Mouse (Mus musculus) ovary, postnatal 14 days (tissue): ENCODE measurements around the gene Cisd3.

Experiments
- DNase-seq: peaks from one replicate; pipeline ENCODE4 v3.0.0; 2022; ENCODE audit warnings: low spot score

The Cisd3 gene

DNA sequence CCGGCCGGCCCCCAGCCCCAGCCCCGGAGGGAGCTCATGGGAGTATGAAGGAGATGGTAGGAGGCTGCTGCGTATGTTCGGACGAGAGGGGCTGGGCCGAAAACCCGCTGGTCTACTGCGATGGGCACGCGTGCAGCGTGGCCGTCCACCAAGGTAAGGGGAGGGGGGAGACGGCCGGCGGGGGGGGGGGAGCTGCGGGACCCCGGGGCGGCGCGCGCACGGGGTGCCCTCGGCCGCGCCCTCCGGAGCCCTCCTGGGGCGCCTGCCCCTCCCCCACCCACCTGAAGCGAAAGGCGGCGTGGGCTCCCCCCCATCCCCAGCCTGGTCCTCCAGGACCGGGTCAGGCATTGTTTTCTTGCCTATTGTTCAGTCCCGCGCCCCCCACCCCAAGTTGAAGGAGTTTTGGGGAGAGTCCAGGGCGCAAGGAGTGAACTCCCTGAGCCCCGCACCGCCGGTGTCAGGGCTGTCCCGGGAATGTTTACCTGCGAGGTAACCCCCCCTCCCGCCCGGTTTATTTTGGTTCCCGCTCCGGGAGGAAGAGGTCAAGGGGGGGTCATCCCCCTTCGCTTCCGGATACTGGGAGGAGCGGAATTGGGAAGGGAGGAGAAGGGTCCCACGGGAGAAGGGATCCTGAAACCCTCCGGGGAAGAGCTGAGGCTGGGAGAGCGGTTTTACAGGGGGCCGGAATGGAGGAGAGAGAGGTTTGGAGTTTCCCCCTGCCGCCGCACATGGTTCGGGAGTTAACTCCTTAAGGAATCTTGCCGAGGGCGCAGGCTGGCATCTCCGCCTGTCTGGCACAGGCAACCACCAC, 21.9 kb upstream of the Cisd3 start:
- no peak for DNase-seq

GRCm38 (mm10) chr11:97664339-97664665, 21.3 kb upstream of the Cisd3 start:
- no peak for DNase-seq

- no peak for DNase-seq
These were observed 20.8 kb upstream of the Cisd3 start for GRCm38 (mm10) chr11:97664771-97665240.

GRCm38 (mm10) chr11:97665431-97665830, 20.2 kb upstream of the Cisd3 start:
- no peak for DNase-seq

DNA sequence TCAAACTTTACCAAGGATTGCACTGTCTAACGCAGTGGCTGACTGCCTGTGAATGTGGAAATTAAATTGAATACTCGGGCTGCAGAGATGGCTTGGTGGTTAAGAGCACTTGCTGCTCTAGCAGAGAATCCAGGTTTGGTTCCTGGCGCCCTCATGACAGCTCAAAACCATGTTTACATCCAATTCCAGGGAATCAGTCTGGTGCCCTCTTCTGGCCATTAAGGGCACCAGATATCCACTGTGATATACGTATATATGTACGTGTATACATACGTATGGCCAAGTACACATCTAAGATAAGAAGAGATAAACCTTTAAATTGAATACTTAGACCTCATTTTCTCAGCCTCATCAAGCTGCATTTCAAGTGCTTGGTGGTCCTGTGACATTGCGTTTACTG, 19.4 kb upstream of the Cisd3 start:
- DNase-seq = no peak

DNA sequence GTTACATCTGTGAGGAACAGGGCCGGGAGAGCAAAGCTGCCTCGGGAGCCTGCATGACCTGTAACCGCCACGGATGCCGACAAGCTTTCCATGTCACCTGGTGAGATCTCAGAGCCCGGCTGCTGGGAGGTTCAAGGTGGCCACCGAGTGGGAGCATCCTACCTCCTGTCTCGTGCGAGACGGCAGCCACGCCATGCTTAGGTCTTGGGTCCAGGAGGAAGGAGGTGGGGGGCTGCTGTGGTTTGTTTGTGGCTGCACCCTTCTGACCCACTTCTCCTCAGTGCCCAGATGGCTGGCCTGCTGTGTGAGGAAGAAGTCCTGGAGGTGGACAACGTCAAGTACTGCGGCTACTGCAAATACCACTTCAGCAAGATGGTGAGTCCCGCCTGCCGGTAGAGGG, 18.8 kb upstream of the Cisd3 start:
- DNase-seq = no peak

DNA sequence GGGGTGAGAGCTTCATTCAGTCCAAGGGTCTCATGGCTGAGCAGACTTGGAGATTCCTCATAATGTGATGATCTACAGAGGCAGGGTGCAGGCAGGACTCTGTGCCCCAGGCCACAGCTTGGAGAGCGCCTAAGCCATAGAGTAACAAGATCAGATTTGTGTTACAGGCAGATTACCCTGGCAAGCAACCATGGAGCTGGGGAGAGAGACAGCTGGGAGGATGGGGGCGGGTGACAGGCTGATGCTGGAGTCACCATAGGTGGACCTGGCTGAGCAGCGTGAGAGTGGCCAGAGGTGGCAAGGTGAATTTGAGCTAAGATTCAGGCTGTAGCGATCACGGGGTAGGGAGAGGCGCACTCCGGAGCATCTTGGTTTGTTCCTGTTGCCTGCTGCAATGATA, 17.5 kb upstream of the Cisd3 start:
- no peak for DNase-seq

GRCm38 (mm10) chr11:97669268-97669667, 16.4 kb upstream of the Cisd3 start:
- DNase-seq = no peak

- no peak for DNase-seq
These were observed 15.8 kb upstream of the Cisd3 start for GRCm38 (mm10) chr11:97669829-97670228.

GRCm38 (mm10) chr11:97670234-97671176, 15.1 kb upstream of the Cisd3 start:
- DNase-seq = no peak

- no peak for DNase-seq
These were observed 14.5 kb upstream of the Cisd3 start for GRCm38 (mm10) chr11:97671177-97671527.

DNA sequence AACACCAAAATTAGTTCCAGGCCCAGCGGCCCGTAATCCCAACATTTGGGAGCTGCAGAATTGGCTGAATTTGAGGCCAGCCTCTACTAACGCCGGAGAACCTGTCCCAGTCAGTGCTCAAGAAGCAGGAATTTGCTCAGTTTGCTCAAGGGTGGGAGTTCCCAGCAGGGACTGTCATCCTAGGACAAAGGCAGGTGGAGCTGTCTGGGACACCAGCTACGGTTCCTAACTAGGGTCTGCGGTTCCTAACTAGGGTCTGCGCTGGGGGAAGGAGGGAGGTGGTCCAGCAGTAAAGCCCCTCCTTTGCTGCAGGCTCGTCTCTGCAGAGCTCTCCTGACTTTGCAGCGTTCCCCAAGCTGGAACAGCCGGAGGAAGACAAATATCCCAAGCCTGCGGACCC, 12.5 kb upstream of the Cisd3 start:
- no peak for DNase-seq

GRCm38 (mm10) chr11:97676050-97676754, 9.4 kb upstream of the Cisd3 start:
- DNase-seq = no peak

DNA sequence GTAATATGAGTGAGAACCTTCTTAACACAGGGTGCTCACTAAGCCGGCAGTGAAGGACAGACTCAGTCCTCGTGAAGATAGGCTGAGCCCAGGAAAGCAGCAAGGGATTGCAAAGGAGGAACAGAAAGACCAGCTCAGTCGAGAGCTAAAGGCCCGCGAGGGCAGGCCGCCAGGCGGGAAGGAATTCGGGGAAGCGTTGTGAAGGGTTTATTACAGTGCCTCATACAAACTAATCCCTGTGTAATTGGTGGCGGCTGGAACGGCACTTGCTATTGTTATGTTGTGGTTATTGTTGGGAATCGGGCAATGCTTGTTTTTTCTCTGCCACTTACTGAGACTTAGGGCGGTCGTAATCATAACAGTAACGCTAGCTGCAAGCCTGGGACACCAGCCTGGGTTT, 8.2 kb upstream of the Cisd3 start:
- no peak for DNase-seq

- DNase-seq = no peak
These were observed 7.8 kb upstream of the Cisd3 start for GRCm38 (mm10) chr11:97677842-97678241.

DNA sequence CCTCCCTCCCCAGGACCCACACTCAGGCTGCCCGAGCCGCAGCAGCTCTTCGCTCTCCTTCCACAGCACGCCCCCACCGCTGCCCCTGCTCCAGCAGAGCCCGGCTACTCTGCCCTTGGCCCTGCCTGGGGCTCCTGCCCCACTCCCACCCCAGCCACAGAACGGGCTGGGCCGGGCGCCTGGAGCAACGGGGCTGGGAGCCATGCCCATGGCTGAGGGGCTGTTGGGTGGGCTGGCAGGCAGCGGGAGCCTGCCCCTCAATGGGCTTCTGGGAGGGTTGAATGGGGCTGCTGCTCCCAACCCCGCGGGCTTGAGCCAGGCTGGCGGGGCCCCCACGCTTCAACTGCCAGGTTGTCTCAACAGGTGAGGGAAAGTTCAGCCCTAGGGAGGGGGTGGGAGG, 7.3 kb upstream of the Cisd3 start:
- no peak for DNase-seq

DNA sequence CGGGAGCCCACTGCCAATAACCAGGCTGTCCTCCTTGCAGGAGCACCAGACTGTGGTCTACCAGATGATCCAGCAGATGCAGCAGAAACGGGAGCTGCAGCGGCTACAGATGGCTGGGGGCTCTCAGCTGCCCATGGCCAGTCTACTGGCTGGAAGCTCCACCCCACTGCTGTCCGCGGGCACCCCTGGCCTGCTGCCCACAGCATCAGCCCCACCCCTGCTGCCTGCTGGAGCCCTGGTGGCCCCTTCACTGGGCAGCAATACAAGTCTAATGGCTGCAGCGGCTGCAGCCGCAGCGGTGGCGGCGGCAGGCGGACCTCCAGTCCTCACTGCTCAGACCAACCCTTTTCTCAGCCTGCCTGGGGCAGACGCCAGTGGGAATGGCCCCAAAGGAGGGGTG, 5.2 kb upstream of the Cisd3 start:
- no peak for DNase-seq

GRCm38 (mm10) chr11:97682504-97683055, 3.0 kb upstream of the Cisd3 start:
- DNase-seq = no peak

- no peak for DNase-seq
These were observed 1.5 kb upstream of the Cisd3 start for GRCm38 (mm10) chr11:97684063-97684680.

GRCm38 (mm10) chr11:97684766-97685165, 860 bp upstream of the Cisd3 start:
- no peak for DNase-seq

DNA sequence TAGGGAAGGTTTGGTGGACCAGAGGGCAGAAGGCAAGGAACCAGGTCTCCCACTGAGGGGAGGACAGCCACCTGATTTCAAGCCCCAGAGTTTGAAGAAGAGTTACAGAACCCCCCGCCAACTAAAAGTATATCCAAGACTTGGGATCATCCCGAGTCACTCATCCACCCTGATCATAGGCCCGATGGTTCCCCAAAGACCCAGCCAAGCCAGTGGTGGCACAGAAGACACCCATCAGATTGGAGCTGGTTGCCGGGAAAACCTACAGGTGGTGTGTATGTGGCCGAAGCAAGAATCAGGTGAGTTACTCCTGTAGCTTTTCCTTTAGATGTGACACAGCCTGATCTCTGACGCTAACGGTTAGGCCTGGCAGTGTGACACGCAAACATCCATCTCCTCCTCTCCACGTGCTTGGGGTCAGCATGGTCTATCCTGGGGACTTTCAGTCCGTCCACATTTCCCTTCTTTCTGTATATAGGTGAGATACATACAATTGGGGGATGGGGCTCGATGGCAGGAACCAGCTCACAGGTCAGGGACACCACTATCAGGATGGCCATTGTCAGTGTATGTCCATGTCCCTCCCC, 789 bp downstream of the Cisd3 start:
- no peak for DNase-seq
